Mouse (Mus musculus) ES-CJ7 (cell line): ENCODE results near the gene Ednrb.

Source experiments
- DNase-seq: peaks from one replicate; pipeline ENCODE4 v3.0.0; 2011; ENCODE audit warnings: low read depth, low spot score

The Ednrb gene

DNA sequence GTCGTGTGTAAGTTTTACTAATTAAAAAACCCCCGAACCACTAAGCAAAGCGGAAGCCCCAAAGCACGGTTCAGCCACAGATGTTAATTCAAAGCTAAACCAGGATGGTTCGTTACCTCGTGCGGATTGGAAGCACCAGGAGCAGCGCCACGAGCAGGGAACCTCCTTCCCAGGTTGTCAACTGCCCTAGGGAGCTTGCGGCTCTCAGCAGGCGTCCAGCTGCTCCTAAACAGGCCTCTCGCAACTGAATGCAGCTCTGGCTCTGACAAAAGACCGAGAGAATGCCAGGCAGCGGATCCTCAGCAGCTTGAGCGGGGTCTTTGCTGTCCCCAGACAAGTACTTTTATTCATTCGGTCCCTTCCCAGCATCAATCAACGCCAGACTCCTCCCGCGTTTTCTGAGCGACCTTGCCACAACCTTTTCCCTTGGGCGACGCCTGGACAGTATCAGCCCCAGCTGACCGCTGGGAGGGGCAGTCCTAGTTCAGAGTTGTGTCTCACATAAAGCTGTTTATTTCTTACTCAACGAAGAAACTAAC is at the start of gene Ednrb:
Ednrb (minus strand) TSS at position 392 of the 539 bp plus-strand sequence.
- DNase-seq, result peak; percentile 59

DNA sequence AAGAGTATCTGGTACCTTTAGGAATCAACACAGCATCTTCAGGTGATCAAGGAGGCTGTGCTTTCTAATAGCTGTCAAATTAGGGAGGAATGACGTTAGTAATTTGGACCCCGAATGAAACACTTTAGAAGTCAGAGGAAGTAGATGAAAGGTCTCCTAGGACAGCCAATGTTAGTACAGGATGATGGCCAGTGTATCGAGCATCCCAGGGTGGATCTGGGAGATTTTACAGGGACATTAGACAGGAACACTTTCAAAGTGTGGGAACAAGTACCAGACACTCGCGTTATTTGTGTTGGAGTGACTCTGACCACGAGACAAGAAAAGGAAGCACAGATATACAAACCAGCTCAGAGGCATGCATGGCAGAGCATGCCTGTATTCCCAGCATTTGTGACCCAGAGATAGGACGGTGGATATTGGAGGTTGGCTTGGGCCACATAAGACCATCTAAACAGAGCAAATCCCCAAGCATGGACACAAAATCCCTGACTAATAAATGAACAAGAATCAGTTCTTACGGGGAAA is 48.3 kb upstream of the Ednrb start:
- DNase-seq, result no peak

DNA sequence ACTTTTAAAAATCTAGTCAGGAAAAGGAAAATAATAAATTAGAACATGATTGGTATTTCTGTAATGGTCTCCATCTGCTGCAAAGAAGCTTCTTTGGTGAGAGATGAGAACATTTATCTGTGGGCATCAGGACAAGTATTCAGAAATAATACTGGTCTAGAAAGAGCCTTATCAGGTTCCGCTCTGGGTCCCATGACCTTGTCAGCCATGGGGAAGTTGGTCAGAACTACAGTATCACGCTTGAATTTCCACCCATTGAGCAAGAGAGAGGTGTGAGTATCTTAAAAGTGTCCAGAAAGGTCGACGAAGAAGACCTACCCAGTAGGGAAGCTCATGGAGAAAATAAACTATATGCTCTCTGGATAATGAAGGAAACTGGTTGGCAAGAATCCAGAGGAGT is 46.6 kb upstream of the Ednrb start:
- DNase-seq, result no peak

- DNase-seq, result no peak
These were observed 40.8 kb upstream of the Ednrb start for GRCm38 (mm10) chr14:103884892-103885575.

GRCm38 (mm10) chr14:103882943-103883342 is 38.7 kb upstream of the Ednrb start:
- no peak for DNase-seq

GRCm38 (mm10) chr14:103877117-103877516 is 32.9 kb upstream of the Ednrb start:
- no peak for DNase-seq

DNA sequence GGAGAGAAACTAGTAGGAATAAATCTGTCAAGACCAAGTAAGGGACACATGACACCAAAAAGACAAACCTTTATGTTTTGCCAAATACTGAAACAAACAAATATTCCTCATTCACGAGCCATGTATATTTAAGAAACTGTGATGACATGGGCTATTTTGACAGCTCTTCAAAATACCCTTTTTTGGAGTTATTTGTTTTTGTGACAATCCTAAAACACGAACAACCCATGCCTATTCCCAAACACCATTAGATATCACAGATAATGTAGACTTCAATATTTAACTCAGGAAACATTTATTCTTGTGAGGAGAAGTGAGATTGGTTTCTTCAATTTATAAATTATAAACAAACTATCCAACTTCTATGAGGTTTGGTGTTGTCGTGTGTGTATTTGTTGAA is 32.4 kb upstream of the Ednrb start:
- DNase-seq, result no peak

- no peak for DNase-seq
These were observed 22.4 kb upstream of the Ednrb start for GRCm38 (mm10) chr14:103866636-103867035.

- DNase-seq, result no peak
These were observed 21.0 kb upstream of the Ednrb start for GRCm38 (mm10) chr14:103865226-103865625.

DNA sequence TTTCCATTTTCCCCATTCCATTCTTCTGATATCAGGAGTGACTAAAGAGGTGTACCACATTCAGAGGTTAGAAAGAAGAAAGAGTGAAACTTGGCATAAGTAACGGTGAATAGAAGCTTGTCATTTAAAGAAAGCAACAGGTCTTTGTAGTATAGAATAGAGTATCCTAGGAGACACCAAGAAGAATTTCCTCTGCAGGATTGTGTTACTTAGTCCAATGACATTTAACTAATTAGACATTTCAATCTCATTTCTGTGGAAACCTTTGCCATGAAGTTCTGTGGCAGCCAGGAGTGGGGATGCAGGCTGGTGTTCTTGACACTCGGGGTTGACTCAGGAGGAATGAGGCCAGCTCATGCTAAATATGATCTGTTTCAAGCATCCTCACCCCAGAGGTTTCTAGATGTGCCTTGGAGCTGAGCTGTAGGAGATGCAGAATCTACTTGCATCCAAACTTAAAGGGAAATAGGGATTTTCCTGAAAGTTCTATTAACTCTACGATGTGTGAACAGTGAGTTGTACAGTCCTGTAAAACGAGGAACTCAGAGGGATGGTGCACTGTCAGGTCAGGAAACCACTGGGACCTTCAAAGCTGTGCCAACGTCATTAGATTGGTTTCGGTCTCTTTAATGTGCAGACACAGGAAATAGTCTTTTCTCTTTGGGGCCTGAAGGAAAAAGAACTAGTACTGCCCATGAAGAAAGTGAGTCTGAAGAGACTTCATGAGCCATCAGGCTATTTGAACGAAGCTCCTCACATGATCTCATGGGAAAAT is 6.1 kb upstream of the Ednrb start:
- no peak for DNase-seq

GRCm38 (mm10) chr14:103845716-103846115 is 1.5 kb upstream of the Ednrb start:
- no peak for DNase-seq

DNA sequence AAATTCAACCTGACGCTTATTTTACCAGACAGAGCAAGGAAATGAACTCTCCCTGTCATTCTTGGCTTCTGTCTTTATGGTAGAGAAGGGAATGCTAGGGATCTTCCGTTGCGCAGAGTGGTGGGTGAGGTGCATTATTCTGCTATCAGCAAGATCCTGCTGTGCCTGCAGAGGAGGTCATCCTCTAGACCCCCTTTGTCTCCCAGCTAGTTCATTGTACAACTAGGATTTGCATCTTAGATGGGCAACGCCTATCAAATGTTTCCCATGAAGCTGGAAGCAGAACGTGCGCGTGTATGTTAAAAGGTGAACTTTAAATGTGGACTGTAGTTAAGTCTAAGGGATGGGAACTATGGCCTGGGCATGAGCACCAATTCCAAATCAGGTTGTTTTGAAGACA is 742 bp upstream of the Ednrb start:
- peak; percentile 55 for DNase-seq

DNA sequence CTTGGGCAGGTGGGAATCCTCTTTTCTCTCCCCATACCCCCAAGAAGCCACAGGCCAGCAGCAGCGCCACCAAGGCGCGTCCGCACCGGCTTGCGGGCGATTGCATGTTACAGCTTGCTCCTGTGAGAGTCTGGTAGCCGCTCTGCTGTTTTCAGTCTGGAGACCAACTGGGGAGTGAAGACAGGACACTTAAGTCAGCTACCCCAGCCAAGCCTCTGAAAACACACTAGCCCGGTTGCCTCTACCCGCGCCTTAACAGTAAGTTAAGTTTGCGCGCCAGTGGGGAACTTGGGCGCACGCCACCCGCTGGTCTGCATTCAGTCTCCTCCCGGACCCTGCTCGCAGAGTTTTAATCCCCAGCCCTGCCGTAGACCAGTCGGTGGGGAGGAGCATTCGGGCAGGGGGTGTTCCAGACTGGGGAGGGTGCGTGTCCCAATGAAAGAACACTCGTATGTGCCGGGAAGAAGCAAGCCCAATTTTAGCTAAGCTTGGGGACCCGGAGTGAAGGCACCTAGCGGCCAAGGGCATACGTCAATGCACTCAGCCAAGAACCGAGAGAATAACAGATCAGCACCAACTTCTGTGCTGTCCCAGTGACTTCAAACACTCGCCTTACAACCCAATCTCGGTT is 716 bp downstream of the Ednrb start:
- DNase-seq, result peak; percentile 30

DNA sequence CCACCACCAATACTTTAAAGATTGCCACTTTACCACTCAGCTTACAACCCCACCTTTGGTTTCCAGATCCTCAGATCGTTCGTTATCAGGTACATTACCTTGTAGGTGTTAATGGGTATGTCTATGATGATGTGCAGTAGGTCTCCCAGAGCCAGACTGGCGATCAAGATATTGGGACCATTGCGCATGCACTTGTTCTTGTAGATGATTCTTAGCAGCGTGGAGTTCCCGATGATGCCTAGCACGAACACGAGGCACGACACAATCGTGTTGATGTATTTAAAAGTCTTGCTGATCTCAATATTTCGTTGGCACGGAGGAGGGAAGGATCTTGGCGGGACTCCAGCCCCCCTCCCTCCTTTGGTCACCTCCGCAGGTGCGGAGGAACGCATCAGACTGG is 1.3 kb downstream of the Ednrb start:
- peak; percentile 4 for DNase-seq

DNA sequence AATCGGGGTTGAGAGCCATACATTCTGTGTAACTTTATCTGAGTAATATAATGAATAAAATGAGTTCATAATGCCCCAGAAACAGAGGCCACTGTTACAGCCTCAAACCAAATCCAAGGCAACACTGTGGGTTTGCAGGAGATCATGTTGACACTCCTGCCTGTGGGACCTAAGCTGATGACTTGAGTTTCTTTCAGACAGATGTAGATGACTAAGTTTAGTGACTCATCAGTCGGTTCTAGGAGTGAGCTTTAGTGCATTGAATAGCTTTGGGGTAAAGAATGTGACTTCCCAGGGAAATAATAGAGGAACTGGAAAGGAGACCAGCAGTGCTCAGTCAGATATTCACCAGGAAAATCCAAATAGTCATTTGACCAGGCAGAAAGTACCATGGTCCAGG is 3.8 kb downstream of the Ednrb start:
- DNase-seq, result no peak

DNA sequence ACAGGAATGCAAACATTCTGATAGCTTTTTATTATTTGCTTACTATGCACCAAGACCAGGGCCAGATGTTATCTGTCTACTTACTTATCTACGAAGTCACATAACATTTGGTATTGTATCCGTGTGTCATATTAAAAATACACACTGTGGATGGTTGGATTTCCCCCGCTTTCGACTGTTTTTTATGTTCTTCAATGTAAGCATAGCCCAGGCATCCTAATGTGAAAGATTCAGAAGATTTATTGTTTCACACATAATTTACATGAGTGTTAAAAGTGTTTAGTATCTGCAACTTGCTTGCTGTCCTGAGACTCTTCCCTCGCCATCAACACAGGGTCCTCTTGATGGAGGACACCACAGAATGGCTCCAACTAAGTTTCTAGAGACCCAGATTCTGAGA is 5.3 kb downstream of the Ednrb start:
- DNase-seq, result no peak

DNA sequence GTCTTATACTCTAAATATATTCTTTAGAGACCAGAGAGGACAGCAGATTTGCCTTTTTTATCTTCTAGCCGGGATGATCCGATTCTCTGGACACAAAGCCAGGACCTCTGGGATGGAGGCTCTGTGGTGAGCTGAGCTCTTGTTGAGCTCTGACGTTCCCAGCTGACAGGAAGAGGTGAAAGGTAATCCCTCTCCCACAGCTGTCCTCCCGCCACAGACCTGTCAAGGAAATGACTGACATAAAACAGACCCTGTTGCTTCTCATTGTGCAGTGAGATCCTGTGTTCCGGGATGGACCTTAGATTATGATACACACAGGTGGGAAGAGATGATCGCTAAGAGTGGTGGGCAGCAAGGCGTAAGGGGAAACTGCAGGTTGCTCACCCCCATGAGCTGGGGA is 9.6 kb downstream of the Ednrb start:
- no peak for DNase-seq

- no peak for DNase-seq
These were observed 10.1 kb downstream of the Ednrb start for GRCm38 (mm10) chr14:103834147-103834546.

GRCm38 (mm10) chr14:103832472-103832871 is 11.7 kb downstream of the Ednrb start:
- no peak for DNase-seq

- no peak for DNase-seq
These were observed 13.2 kb downstream of the Ednrb start for GRCm38 (mm10) chr14:103831007-103831406.

GRCm38 (mm10) chr14:103826343-103826742 is 17.9 kb downstream of the Ednrb start:
- DNase-seq, result no peak

GRCm38 (mm10) chr14:103825934-103826333 is 18.3 kb downstream of the Ednrb start:
- no peak for DNase-seq
